Mouse (Mus musculus) retina, postnatal 1 day (tissue): ENCODE data around the gene Trip13.
A peak's percentile ranks its signal among the peaks of the same experiment; 100 is the strongest.

ENCODE experiments used
- DNase-seq: peaks from one replicate; pipeline ENCODE4 v3.0.0-alpha.2; 2012

Trip13 gene

DNA sequence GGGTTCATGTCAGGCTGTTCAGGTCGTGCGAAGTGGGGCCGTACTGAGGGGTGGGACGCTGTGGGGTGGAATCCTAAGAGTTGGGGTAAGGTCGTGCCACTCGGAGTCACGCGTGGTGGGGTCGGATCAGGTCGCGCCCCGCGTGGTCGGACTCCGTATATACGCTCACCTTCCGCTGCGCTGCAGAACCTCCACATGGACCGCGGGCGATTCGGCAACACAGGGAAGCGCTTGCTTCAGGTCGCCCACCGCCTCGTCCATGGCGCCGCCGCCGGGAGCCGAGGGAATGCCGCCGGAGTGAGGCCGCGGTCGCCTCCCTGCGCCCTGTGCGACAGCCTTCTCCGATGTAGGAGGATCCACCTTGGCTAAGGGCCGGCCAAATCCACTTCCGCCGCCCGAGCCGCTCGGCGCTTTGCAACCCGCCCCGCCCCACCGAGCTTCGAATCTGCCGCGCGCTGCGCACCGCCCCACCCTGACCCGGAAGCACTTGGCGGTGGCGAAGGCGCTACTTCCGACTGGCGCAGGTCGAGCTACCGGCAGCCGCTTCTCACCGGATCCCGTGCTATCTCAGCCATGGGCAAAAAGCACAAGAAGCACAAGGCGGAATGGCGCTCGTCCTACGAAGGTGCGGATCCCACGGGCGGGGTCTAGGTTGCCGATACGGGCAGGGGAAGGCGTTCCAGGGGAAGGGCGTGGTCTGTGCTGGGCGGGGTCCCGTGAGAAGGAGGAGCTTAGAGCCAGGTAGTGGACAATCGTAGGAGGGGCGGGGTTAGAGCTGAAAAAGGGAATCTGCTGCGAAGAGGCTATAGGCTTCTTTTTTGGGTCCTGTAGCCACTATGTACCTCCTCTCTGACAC is at the start of gene Trip13, which contains the start of gene Brd9:
Trip13 (minus strand) TSS at position 464 of the 856 bp plus-strand sequence.
Brd9 (plus strand) TSS at position 491 of the 856 bp plus-strand sequence.
- peak; percentile 94 for DNase-seq

DNA sequence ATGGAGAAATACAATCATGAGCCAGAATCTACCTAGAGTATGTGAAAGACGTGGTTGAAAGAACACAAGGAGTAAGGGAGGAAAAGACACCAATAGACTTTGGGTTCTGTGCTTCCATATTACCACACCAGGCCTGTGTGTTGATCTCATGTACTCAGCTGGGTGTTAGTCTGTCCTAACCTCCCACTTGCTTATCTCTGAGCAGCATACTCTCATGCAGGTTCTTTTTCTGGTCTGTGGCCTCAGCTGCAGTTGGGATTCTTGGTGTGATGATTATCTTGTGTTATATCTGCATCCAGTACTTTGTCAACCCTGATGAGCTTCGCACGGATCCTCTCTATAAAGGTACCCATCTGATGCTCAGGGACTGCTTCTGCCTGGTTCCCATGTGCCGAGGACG is 39.4 kb upstream of the Trip13 start:
- no peak for DNase-seq

DNA sequence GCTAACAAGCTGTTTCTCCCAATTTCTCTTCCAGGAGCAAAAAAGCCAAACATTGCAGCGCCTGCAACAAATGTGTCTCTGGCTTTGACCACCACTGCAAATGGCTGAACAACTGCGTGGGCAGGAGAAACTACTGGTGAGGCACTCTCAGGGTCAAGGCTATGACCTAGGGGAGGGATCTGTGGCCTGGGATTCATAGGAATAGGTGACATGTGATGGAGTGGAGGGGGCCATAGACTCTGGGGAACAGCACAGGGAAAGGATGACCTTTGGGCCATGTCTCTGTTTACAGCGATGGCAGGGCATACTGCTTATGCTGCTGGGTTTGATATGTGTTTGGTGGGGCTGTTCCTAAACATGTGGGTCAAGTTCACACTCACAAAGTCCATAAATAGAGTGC is 36.9 kb upstream of the Trip13 start:
- DNase-seq = no peak

DNA sequence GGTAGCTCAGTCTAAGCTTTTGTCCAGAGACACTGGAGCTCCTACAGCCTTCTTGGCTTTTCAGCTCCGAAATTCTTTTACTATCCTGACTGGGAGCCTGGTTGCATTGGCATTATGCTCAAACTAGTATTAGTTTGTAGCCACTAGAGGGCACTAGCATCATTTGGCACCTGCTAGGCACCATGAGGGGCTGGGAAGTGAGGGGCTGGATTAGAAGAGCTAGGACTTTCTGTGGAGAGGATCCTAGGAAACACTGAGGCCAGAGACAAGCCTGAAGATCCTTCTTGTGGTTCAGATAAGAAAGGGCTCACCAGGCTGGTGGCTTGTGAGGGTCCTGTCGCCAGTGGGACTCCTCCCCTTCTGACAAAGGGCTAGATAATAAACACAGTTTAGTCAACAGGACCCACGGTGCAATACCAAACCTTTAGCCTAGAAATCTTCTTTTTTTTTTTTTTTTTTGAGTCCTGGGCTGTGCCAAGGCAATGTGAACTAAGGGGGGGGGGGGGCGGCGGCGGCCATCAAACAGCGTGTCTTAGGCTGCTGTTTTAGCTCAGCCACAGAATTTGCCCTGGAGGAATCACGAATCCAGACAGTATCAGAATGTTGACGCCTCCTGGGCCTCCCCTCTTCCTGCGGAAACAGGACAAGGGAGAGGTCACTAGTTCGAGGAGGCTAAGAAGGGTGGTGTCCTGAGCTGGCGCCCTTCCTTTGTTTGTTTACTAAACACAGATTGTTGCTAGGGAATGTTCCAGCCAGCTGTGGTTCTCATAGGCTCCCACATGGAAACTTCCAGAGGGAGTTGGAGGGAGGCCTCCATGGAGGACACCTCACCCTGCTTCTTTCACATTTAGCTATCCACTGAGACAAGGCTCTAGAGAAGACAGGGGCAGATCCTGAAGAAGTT is 33.2 kb upstream of the Trip13 start:
- DNase-seq = peak; percentile 74

DNA sequence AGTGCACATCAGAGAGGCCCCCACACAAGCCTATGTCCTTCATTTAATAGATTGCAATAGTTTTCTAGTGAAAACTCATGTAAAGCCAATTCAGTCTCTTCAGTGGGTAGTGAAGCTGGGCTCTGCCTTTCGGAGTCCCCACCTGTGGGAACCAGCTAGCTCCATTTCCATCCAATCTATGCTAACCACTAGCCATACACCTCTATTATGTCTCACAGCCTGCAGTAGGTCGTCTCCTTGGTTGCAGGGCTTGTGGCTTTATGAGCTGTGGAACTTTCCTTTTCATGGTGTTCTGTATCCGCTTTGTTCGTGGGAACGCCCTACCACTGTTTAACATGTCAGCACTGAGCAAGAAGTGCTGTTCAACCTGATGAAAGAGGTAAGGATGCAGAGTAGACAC is 26.0 kb upstream of the Trip13 start, which contains the start of gene Zdhhc11:
Zdhhc11 (plus strand) TSS at position 301 of the 400 bp plus-strand sequence.
- DNase-seq = no peak

DNA sequence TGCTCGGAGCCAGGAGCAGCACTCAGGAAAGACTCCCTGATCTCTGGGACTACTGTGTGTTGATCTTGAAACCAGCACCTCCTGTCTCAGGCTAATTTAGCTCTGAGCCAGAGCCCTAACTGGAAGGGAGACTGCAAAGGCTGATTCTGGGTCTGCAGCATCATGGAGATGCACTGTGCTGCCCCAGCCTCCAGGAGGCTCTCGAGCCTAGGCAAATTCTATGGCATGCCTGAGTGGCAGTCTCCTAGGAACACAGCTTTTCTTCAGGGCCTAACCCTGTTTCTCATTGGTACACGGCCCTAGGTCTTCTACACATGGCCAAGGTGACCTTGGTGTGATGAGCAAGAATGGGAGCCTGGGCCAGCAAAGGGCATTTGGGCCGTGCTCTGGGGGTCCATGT is 23.6 kb upstream of the Trip13 start:
- no peak for DNase-seq

DNA sequence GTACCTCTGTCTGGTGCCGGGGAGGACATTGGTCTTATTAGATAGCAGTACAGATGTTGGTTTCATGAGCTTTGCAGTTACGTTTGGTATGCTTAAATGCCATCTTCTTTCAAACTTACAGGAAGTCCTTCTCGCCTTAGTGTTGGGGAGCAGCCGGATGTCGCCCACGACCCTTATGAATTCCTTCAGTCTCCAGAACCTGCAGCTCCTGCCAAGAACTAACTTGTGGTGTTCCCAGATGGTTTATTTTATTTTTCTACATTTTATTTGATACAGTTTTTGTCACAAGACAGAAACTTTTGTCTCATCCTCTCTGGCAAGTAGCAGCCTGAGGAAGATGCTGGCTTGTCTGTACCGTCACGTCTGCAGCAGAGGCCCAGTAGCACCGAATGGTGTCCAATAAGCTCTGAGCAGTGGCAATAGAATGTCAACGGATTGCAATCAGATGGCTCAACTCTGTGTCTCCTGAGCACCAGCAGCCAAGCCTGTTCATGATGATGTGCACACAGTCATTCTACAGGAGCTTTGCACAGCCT is 22.6 kb upstream of the Trip13 start:
- DNase-seq = no peak

DNA sequence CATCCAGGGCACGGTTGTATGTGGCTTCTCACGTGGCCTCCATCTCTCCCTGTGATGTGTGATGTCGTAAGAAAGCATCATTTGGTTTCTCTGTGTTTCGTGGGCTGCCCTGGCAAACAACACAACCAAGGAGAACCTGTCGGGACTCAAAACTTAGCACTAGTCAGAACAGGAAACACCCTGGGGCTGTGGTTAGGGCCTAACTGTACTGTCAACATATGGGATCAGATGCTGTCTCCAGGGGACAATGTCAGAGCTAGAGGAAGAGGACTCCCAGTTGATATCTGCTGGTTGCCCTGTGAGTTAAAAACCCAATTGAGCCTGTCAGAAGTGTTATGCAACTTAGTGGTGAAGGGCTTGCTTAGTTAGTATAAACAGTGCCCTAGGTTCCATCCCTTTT is 17.9 kb upstream of the Trip13 start:
- DNase-seq = no peak

DNA sequence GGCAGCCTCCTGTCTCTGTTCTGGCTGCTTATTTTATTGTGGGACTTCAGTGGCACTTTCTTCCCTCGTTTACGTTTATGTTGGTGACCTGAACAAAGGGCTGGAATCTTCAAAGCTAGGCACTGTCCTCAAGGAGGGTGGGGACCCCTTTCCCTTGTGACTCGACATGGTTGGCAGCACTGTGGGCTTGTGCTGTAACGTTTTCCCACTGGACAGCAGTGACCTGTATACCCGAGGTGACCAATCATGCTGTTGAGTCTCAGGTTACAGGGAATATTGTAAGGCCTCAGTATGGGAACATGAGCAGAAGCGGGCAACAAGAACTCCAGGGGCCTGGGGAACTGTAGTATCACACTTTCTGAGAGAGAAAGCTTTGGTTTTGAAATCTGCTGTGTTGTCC is 17.1 kb upstream of the Trip13 start:
- DNase-seq = no peak

DNA sequence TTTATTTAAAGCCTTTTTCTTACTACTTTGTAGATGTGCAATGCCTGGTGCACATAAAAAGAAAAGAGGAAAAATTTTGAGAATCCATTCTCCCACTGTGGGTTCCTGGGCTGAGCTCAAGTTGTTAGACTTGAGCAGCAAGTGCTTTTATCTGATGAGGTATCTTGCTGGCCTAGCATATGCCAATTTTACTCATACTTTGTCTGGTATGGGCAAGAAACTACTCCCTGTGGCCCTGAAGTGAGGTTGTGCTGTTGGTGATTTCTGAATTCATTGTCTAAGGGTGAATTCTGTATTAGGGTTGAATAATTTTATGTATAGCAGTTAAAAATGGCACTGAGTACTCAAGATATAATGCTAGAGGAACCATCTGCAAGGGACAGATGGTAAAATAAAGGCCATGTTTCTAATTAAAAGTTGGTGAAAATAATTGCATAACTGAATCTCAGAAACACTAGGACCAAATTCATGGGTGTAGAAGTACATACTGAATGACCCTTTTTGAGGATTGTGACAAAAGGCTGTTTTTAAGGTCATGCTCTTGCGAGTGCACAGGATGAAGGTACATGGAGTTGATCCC is 16.1 kb upstream of the Trip13 start:
- no peak for DNase-seq

DNA sequence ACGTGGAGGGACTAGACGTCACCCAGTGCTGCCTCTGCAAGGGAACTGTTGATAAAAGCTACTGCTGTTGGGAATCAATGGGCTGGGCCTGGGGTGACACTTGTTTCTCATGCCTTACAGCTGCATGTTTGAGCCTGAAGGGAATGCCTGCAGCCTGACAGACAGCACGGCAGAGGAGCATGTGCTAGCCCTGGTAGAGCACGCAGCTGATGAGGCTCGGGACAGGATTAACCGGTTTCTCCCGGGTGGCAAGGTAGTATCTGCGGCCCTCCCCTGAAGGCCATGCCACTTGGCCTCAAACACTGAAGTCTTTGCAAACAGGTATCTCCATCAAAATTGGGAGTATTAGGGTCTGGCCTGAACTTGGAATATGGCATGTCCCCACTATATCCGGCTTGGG is 7.0 kb upstream of the Trip13 start:
- DNase-seq = no peak

DNA sequence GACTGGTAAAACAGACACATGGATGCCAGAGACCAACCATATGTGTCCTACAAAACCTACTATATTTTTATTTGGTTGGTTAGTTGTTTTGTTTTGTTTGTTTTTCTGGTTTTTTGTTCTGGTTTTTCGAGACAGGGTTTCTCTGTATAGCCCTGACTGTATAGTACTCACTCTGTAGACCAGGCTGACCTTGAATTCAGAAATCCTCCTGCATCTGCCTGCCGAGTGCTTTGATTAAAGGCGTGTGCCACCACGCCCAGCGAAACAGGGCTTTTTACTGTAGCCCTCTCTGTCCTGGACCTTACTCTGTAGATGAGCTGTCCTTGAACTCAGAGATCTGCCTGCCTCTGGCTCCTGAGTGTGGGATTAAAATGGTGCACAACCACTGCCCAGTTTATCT is 1.5 kb upstream of the Trip13 start:
- no peak for DNase-seq

DNA sequence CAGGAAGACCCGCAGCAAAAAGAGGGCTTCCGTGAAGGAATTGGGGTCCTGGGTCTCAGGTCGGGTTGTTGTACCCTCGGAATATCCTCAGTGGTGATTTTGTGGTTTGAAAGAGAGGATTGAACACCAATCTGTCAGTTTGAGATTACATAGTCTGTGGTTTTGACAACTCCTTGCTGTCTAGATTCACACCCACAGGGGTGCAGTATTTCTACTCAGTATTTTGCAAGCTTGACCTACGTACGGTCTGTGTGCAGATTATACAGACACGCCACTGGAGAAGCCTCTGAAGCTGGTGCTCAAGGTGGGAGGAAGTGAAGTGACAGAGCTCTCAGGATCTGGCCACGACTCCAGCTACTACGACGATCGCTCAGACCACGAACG is 585 bp upstream of the Trip13 start:
- DNase-seq = no peak

DNA sequence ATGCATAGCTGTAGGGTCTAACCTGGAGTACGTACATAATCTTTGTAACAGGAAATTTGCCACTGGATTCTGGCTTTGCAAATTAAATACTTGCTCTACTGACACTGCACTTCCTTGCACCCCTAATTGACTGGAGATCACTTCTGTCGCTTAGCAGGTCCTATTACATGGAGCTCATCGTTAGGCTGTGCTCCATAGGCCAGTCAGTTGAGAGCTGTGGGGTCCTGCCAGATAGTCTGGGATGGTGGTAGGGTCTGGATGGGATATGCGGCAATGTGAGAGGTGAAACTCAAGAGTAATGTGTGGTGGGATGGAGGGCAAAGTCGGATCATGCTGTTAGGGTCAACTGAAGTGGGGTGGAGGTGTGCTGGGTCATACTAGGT is 655 bp downstream of the Trip13 start:
- no peak for DNase-seq

DNA sequence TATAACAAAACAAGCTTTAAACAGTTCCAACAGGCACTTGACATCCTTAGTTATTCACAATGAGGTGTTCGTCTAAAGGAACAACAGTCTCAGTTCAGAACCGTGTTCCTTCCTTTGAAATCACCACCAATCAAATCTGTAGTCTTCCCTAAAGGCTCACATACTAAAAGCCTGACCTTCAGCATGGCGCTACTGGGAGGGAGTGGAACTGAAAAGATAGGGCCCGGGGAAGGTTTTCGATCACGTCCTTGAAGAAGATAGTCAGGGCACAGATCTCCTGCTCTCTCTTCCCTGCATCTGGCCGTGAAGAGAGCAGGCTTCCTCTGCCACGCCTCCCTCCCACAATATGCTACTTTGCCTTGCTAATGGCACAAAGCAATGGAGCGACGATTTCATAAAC is 5.4 kb downstream of the Trip13 start:
- no peak for DNase-seq

DNA sequence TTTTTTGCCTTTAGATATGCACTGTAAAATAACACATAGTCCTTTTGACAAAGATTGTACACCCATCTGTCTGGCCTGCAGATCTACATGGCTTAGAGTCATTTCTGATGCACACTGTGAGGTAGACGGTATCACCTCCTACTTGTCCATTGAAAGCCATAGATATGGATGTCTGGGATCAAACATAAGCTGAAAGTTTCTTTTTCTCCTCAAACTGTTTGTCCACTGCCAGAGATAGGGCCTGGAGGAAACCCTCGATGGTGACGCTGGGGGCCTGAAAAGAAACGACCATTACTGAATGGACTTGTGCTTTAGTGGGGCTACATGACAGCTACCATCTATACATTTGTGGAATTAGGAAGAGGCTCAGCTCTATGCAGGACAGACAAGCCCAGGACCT is 24.5 kb downstream of the Trip13 start:
- no peak for DNase-seq

DNA sequence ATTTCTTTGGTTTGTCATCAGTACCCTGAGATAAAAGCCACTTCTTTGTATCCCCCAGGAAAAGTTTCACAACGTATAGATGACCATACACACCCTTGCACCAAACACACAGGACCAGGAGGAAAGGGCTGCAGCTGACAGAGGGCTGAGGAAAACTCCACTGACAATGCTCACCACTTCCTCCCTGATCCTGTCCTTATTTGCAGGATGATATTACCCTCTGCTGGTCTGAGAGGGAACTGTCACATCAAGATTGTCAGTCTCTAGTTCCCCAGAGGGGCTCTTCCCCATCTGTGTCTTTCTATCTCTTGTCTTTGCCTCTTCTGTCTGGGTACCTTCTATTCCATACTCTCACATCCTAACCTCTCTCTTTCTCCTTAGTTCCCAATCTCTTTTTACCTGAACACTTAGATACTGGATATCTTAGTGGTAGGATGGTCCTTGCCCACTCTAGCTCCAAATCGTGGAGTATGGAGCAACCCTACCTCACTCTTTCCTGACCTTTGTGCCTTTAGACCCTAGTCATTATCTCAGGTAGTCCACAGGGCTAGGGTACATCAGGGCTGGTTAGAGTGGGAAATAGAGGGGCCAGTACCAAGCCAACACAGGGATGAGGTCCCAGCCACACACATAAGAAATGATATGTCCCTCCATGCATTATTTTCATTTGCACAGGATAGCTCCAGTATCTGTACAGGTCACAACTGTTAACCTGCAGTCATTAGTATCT is 29.7 kb downstream of the Trip13 start:
- peak; percentile 60 for DNase-seq

DNA sequence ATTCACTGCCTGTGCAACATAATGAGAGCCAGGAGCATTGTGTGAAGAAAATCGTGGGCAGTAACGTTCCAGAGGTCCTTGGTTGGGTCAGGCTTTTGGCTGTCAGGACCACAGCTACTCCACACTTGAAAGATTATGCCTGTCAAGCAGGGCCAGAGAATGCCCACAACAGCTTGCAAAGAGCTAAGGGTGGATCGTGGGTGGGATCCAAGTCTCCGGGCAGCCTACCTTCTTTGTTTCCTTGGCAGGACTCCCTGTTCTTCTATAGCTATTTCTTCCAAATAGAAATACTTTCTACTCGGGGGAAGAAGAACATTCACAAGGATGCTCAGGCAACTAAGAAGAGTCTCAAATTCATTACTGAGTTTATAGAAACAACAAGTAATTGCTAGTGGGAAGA is 30.4 kb downstream of the Trip13 start:
- no peak for DNase-seq

DNA sequence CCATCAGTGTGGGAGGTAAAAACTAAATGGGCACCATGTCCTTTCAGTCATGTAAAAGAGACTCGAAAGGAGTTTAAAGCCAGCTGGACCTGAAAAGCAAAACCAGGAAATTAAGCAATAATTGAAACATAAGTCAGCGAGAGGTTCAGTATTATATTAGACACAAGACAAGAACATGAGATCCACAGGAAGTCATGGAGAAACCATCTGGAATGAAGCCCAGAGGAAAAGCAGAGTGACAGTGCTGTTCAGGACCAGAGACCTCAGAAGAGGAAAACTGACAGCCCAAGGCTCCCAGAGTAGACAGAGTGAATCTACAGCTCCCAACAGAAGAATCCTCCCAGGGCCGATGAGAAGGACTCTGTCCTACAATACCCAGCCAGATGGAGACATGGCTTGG is 40.0 kb downstream of the Trip13 start:
- no peak for DNase-seq

DNA sequence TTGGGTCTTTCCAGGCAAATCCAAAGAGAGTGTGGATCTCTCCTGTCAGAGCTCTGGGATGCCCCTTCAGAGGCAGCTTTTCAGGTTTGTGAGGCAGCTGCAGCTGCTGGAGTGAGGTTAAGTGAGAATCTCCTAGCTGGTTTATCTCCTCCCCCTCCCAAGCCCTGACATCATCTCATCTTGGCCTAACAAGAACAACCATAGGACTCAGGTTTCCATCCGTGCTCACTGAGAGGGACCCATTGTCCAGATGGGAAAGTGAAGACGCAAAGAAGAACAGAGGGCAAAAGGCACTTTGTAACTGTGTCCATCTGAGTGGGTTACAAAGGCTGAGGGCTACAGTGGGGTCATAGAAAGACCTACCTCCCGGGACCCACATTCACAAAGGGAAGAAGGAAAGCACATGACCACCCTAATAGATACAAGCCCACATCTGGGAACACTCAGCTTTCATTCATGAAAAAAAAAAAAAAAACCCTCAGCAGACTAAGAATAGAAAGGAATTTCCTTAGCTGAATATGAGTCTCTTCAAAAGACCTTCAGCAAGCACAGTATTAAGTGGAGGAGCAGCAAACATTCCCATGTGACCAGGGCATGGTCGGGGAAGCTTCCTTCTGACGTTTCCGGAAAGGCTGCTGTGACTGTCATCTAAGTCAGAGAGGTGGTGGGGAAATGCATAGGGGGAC is 44.9 kb downstream of the Trip13 start:
- no peak for DNase-seq

DNA sequence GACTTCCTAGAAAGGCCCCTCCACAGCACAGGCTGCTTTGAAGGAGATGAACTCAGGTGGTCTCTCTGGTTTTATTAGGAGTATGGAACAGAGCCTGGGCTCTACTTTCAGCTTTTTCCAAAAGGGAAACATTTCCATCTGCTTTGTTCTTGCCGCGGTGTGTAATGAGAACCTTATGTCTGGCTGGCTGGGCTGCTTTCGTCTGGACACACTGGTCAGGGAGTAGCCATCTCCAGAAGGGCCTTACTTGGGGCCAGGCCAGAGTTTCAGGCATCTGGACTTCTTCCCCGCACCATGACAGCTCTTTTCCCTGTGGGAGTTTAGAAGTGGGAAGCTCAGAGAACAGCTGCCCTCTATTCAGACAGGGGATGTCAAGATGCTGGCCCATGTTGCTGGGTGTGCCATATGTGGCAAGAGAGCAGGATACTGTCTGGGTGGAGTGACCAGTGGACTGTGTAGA is 50.1 kb downstream of the Trip13 start:
- DNase-seq = no peak

DNA sequence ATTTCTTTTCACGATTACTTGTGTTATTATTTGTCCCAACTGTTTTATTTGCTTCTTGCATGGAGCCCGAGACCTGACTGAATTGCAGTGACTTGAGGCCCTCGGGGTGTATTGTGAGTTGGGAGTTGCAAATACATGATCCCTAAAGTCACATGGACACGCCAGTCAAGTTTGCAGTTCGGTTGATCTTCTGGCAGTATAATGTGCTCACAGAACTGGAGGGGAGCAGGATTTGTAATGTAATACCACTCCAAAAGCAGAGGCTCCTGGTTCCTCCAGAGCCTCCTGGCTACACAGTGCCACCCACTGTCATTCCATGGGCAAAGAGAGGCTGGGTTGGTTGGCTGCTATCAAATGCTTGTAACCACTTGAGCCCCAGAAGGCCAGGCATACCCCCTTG is 51.0 kb downstream of the Trip13 start:
- DNase-seq = no peak
